In the genomic region with DNA sequence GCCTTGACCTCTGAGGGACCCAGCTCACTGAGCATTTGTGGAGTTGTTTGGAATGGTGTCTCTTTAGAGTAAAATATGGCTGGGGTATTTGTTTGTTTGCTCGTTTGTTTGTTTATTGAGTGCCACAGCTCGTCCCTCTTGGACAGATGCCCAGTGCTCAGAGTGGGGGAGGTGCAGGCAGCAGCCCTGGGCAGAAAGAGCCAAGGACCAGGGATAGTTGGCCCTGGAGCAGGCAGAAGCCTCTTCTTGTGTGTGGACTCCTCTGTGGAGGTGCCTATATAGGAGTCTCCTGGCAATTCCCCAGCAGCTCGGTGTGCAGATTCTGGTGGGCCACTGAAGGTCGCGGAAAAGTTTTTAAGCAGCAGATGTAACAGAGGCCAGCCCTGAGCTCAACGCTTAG, we compare ENCODE assay signal across 8 mouse cellular contexts.
DNase-seq lines count a peak whose midpoint lies in the region; ATAC-seq and TF ChIP-seq lines count a peak whose summit lies in the region.

No protein-coding gene starts in this region.

- H3K4me3 ChIP-seq in left cerebral cortex, adult 2 months: peak overlapping the region; percentile 64
- peak overlapping the region; percentile 67 for H3K4me3 ChIP-seq in heart, embryonic 15.5 days

- no peaks in the 10 kb centered on the region for H3K9me3 ChIP-seq in heart, embryonic 15.5 days (replicated peaks)

- intact Hi-C loops in left cerebral cortex, adult 2 months (cut with DNase I): loop anchor here (2.0 to 5.0 kb wide), 4 partner anchors 50 to 175 kb away; no protein-coding TSS in a partner anchor
- intact Hi-C loops in left cerebral cortex, postnatal 36 days (cut with DNase I): loop anchor here (5.0 kb wide), 1 partner anchor 80 kb away; no protein-coding TSS in a partner anchor

- no peak for TF ChIP-seq CTCF in left cerebral cortex, adult 2 months (IDR thresholded peaks at IDR 0.05)

- 32% methylated on average over 6 of the region's 6 CpGs for WGBS in heart, embryonic 15.5 days

- peak overlapping the region; percentile 99 for H3K4me2 ChIP-seq in heart, embryonic 15.5 days

- H3K36me3 ChIP-seq in heart, embryonic 15.5 days: no peaks in the 10 kb centered on the region

- peak overlapping the region; percentile 20; the same call in 1 of the 2 replicates for H3K9ac ChIP-seq in heart, embryonic 15.5 days

- peak in 1 of 2 experiments; percentile 55 for DNase-seq in left cerebral cortex, adult 2 months (ENCODE audit: extremely low spot score in 1 of 2, low spot score in 2 of 2)
- no peak for DNase-seq in left cerebral cortex, postnatal 36 days (ENCODE audit: low spot score in 2 of 2)
- DNase-seq in cerebellum, adult 9-11 months: peak; percentile 78
- peak; percentile 66 for DNase-seq in kidney, postnatal 14 days
- DNase-seq in lung, postnatal 25 days (ENCODE audit: low spot score): peak; percentile 16
- peak; percentile 29 for DNase-seq in testis, postnatal 14 days (ENCODE audit: low spot score)
- no peak for DNase-seq in urinary bladder, postnatal 36 days (ENCODE audit: low spot score in 2 of 2)

- peaks cover 20% of the 10 kb centered on the region for H3K4me1 ChIP-seq in heart, embryonic 15.5 days (replicated peaks)

- peak overlapping the region; percentile 71 for H3K27ac ChIP-seq in left cerebral cortex, adult 2 months
- H3K27ac ChIP-seq in heart, embryonic 15.5 days: no peak overlapping the region

- H3K27me3 ChIP-seq in heart, embryonic 15.5 days: peaks cover 7% of the 10 kb centered on the region; the same call in 1 of the 2 replicates

- ATAC-seq in heart, embryonic 15.5 days (replicated peaks; ENCODE audit: insufficient number of reproducible peaks, insufficient read depth, low FRiP score, low read depth): no peak

Comparison
In these comparisons a context has a peak if more than half of its experiments do, and no peak if none do; other contexts are left out.
1. DNase-seq: peak in cerebellum, adult 9-11 months (single experiment), kidney, postnatal 14 days (single experiment), lung, postnatal 25 days (single experiment) and testis, postnatal 14 days (single experiment); none in left cerebral cortex, postnatal 36 days (0 of 2) and urinary bladder, postnatal 36 days (0 of 2).